Mouse (Mus musculus): ENCODE data around the gene Anapc15-ps.

Anapc15-ps gene

GRCm38 (mm10) chr10:95689058-95689457 lies 15.8 kb upstream of the Anapc15-ps start:
- no peak for DNase-seq

- DNase-seq: no peak
Measured at GRCm38 (mm10) chr10:95687558-95688141, 14.4 kb upstream of the Anapc15-ps start.

- DNase-seq: no peak
Measured at GRCm38 (mm10) chr10:95686041-95686440, 12.8 kb upstream of the Anapc15-ps start.

GRCm38 (mm10) chr10:95684782-95685555 lies 11.7 kb upstream of the Anapc15-ps start:
- DNase-seq: no peak

GRCm38 (mm10) chr10:95684250-95684649 lies 11.0 kb upstream of the Anapc15-ps start:
- no peak for DNase-seq

- DNase-seq: no peak
Measured at GRCm38 (mm10) chr10:95683735-95684134, 10.5 kb upstream of the Anapc15-ps start.

- no peak for DNase-seq
Measured at GRCm38 (mm10) chr10:95682964-95683363, 9.7 kb upstream of the Anapc15-ps start.

- no peak for DNase-seq
Measured at GRCm38 (mm10) chr10:95682091-95682740, 9.0 kb upstream of the Anapc15-ps start.

- no peak for DNase-seq
Measured at GRCm38 (mm10) chr10:95681481-95681880, 8.2 kb upstream of the Anapc15-ps start.

- DNase-seq: no peak
Measured at GRCm38 (mm10) chr10:95681058-95681440, 7.8 kb upstream of the Anapc15-ps start.

- no peak for DNase-seq
Measured at GRCm38 (mm10) chr10:95680153-95681057, 7.2 kb upstream of the Anapc15-ps start.

- no peak for DNase-seq
Measured at GRCm38 (mm10) chr10:95679131-95679530, 5.9 kb upstream of the Anapc15-ps start.

- DNase-seq: no peak
Measured at GRCm38 (mm10) chr10:95678661-95679060, 5.4 kb upstream of the Anapc15-ps start.

- no peak for DNase-seq
Measured at GRCm38 (mm10) chr10:95678241-95678640, 5.0 kb upstream of the Anapc15-ps start.

GRCm38 (mm10) chr10:95677356-95678109 lies 4.3 kb upstream of the Anapc15-ps start:
- DNase-seq: peak in 1 of 2 experiments; percentile 12

GRCm38 (mm10) chr10:95676991-95677355 lies 3.7 kb upstream of the Anapc15-ps start:
- no peak for DNase-seq

- DNase-seq: no peak
Measured at GRCm38 (mm10) chr10:95676387-95676786, 3.1 kb upstream of the Anapc15-ps start.

GRCm38 (mm10) chr10:95670781-95671780 lies 2.2 kb downstream of the Anapc15-ps start:
- no peak for DNase-seq

GRCm38 (mm10) chr10:95669872-95670271 lies 3.4 kb downstream of the Anapc15-ps start:
- DNase-seq: no peak

GRCm38 (mm10) chr10:95669034-95669433 lies 4.2 kb downstream of the Anapc15-ps start:
- DNase-seq: no peak
